Mouse (Mus musculus): ENCODE measurements at regions not wholly inside any gene's neighbourhood (a gene's known extent, or its start where the extent isn't known, plus 50 kb on each side); places are given as distances from the start of the nearest gene placed in this dataset.

- Histone ChIP-seq H3K27me3 (ENCODE audit: low read depth, poor library complexity, severe bottlenecking) (no peaks in the 10 kb centered on the region), H3K9me3 (replicated peaks) (no peaks in the 10 kb centered on the region), H3K36me3 (no peaks in the 10 kb centered on the region), H3K4me1 (no peaks in the 10 kb centered on the region), H3K4me3 (no peak overlapping the region), H3K27ac (no peak overlapping the region)
- DNase-seq (ENCODE audit: low spot score) = no peak
- 82% methylated on average over 2 of the region's 2 CpGs for WGBS
These were observed 404.2 kb downstream of the Ndufa4 start for GRCm38 (mm10) chr6:11503136-11503535.

- no peaks in the 10 kb centered on the region for H3K9me3 ChIP-seq (replicated peaks)
- no peaks in the 10 kb centered on the region for H3K36me3 ChIP-seq
- H3K27me3 ChIP-seq (ENCODE audit: low read depth, poor library complexity, severe bottlenecking) = no peaks in the 10 kb centered on the region
- H3K27ac ChIP-seq = no peak overlapping the region
- no peaks in the 10 kb centered on the region for H3K4me1 ChIP-seq
- 90% methylated on average over 2 of the region's 2 CpGs for WGBS
- no peak for DNase-seq (ENCODE audit: low spot score)
- no peak overlapping the region for H3K4me3 ChIP-seq
These were observed 412.9 kb downstream of the Ndufa4 start for GRCm38 (mm10) chr6:11494427-11494826.

- H3K4me3 ChIP-seq = no peak overlapping the region
- WGBS = 80% methylated on average over 2 of the region's 2 CpGs
- no peaks in the 10 kb centered on the region for H3K4me1 ChIP-seq
- no peaks in the 10 kb centered on the region for H3K27me3 ChIP-seq (ENCODE audit: low read depth, poor library complexity, severe bottlenecking)
- no peak for DNase-seq (ENCODE audit: low spot score)
- no peaks in the 10 kb centered on the region for H3K36me3 ChIP-seq
- no peaks in the 10 kb centered on the region for H3K9me3 ChIP-seq (replicated peaks)
- H3K27ac ChIP-seq = no peak overlapping the region
These were observed 430.3 kb downstream of the Ndufa4 start for GRCm38 (mm10) chr6:11476950-11477349.

Data from limb, embryonic 10.5 days (tissue).